Mouse (Mus musculus): ENCODE measurements around the gene Kif3a. TPM values are rescaled to one million over a fixed set of nuclear protein-coding genes. Genes with fewer than 3 reads are reported as not detected.

Kif3a gene
- polyA plus RNA-seq, 1 experiment from 2014 or later: 65.7 TPM

DNA sequence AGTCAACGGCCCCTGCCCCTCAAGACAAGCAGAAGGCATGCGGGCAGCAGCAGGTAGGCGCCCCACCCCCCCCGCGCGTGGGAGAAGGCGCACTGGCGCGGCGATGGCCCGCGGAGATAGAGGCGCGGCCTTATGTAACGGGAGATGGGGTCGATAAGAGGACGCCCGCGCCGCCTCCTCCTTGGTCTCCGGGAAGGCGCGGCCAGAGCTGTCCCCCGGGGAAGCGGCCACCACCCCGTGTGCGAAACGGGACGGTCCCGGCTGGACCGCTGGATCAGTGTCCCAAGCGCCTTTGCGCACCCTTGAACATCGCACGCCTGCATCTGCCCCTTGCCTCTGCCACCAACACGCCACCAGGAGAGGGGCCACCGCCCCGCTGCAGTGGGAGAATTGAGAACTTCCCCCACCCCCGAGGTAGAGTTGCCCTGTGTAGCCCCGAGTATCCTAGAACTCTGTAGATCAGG, 69.0 kb downstream of the Kif3a start:
- no peaks in the 10 kb centered on the region for H3K9me3 ChIP-seq
- peak overlapping the region; percentile 29 for H3K9ac ChIP-seq
- peak; percentile 61; the same call in 1 of the 2 replicates for ATAC-seq (ENCODE audit: borderline replicate concordance, extremely low read depth, low FRiP score, low TSS enrichment)
- peak overlapping the region; percentile 74 for H3K4me2 ChIP-seq
- H3K27me3 ChIP-seq: peaks cover 18% of the 10 kb centered on the region
- no peaks in the 10 kb centered on the region for H3K36me3 ChIP-seq
- WGBS: under 1% methylated on average over 40 of the region's 40 CpGs
- H3K4me1 ChIP-seq: peaks cover 13% of the 10 kb centered on the region
- peak overlapping the region; percentile 37 for H3K4me3 ChIP-seq
- H3K27ac ChIP-seq: no peak overlapping the region

DNA sequence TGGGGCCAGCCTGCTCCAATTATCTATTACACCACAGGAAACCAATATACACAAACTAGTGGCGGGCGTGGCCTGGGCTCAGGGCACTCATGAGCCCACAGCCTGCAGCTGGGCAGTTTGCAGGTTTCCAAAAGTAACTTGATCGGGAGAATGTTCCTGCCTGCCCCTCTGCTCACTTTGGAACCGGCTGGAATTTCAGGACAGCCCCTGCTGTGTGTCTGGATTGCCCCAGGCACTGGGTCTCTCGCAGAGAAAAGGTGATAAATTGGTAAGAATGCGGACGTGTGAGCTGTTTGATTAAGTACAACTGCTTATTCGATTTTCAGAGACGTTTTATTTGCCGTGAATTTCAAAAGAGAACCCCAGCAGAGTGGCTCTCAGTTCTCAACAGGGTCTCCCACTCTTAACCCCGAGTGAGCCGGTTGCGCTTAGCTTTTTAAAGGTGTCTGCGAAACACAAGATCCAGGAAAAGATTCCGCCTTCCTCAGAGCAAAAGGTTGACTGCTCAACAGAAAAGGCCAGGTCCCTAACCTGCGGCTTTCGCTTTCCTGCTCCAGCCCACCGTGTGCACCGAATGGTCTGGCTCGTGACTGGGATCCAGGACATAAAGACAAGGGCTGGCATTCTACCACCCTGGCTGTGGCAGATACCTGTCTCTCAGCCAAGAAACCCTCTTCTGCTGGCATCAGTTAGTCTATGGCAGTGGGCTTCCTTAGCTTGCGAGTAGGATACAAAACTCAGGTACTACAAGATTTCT, 70.0 kb downstream of the Kif3a start:
- Histone ChIP-seq H3K4me1 (peaks cover 13% of the 10 kb centered on the region), H3K27ac (no peak overlapping the region), H3K36me3 (no peaks in the 10 kb centered on the region), H3K9me3 (no peaks in the 10 kb centered on the region), H3K4me3 (no peak overlapping the region), H3K4me2 (0 out of 2 replicates have a peak overlapping the region, but pooled peaks have one; percentile 0), H3K27me3 (peaks cover 18% of the 10 kb centered on the region), H3K9ac (no peak overlapping the region)
- 20% methylated on average over 21 of the region's 21 CpGs for WGBS
- no peak for ATAC-seq (ENCODE audit: borderline replicate concordance, extremely low read depth, low FRiP score, low TSS enrichment)

DNA sequence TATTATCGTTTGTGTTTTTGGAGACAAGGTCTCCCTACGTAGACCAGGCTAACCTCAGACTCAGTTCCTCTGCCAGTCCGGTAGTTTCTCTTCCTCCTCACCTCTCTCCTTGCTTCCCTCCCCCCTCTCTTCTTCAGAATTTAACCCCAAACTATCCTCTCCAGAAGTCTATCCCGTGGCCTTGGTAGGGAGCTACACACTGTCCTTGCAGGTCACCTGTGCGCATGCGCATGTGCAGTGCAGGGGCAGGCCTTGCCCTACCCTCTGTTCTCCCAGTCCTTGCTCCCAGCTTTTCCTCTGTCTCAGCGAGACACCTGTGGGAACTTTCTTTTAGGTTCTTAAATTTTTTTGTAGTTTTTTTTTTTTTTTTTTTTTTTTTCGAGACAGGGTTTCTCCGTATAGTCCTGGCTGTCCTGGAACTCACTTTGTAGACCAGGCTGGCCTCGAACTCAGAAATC, 70.7 kb downstream of the Kif3a start:
- Histone ChIP-seq H3K4me2 (no peak overlapping the region), H3K4me3 (no peak overlapping the region), H3K36me3 (no peaks in the 10 kb centered on the region), H3K4me1 (peaks cover 13% of the 10 kb centered on the region), H3K9ac (no peak overlapping the region), H3K27me3 (peaks cover 18% of the 10 kb centered on the region), H3K9me3 (no peaks in the 10 kb centered on the region), H3K27ac (no peak overlapping the region)
- no peak for ATAC-seq (ENCODE audit: borderline replicate concordance, extremely low read depth, low FRiP score, low TSS enrichment)
- WGBS: 82% methylated on average over 10 of the region's 10 CpGs

DNA sequence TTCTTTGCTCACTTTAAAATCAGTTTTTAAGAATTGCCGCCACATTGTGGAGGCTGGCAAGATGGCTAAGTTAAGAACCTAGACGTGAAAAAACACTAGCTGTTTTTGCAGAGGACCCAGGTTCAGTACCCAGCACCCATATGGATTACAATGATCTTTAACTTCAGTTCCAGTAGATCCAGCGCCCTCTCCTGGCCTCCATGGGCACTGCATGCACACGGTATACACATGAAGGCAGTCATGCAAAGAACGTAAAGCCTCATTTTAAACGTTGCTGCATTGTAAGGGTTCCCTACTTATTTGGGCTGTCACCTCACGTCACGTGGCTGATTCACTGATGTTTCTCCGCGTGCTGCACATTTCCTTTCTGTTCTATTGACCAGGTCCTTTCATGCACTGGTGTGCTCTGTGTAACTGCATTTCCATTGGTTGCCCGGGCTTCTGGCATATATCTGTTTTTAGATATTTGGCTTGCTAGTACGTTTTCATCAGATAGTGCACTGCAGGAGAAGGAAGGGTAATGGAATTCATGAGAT, 75.6 kb downstream of the Kif3a start:
- peaks cover under 1% of the 10 kb centered on the region; the same call in 1 of the 2 replicates for H3K27me3 ChIP-seq
- no peak overlapping the region for H3K4me2 ChIP-seq
- H3K9ac ChIP-seq: no peak overlapping the region
- H3K27ac ChIP-seq: no peak overlapping the region
- no peak for ATAC-seq (ENCODE audit: borderline replicate concordance, extremely low read depth, low FRiP score, low TSS enrichment)
- no peaks in the 10 kb centered on the region for H3K9me3 ChIP-seq
- H3K4me3 ChIP-seq: no peak overlapping the region
- H3K4me1 ChIP-seq: no peaks in the 10 kb centered on the region
- no peaks in the 10 kb centered on the region for H3K36me3 ChIP-seq
- WGBS: 68% methylated on average over 12 of the region's 12 CpGs

DNA sequence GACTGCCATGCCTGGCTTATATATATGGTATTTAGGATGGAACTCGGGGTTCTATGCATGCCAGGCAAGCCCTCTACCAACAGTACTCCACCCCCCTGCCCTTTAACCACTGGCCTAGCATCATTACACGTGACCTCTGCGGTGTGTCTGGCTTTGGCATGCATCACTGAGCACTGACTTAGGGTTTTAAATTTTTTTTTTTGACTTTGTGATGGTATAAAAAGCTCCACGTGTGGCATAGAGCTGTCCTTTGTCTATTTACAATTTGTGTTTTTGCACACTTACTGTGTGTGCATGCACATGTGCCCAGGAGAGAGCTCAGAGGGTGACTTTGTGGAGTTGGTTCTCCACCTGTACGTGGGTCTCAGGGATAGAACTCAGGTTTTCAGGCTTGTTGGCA, 76.8 kb downstream of the Kif3a start:
- no peaks in the 10 kb centered on the region for H3K27me3 ChIP-seq
- no peak overlapping the region for H3K9ac ChIP-seq
- no peak for ATAC-seq (ENCODE audit: borderline replicate concordance, extremely low read depth, low FRiP score, low TSS enrichment)
- H3K27ac ChIP-seq: no peak overlapping the region
- H3K4me3 ChIP-seq: no peak overlapping the region
- H3K9me3 ChIP-seq: no peaks in the 10 kb centered on the region
- 65% methylated on average over 5 of the region's 5 CpGs for WGBS
- 0 out of 2 replicates have a peak, but pooled peaks cover 3% of the 10 kb centered on the region for H3K36me3 ChIP-seq
- H3K4me2 ChIP-seq: no peak overlapping the region
- H3K4me1 ChIP-seq: no peaks in the 10 kb centered on the region

DNA sequence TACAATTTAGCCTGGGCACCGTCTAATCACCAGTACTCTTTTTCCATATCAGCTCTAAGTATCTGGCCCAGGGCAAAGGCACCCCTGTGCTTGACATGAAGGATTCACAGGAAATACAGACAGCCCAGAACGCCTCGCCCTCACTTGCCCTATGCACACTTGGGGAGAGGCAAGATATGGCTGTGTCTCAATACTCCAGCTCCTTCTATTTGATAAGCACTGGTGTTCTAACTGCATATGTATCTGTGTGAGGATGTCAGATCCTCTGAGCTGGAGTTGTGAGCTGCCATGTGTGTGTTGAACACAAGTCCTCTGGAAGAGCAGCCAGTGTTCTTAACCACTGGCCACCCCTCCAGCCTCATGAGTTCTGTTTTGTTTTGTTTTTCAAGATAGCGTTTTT, 84.3 kb downstream of the Kif3a start:
- no peaks in the 10 kb centered on the region for H3K9me3 ChIP-seq
- H3K36me3 ChIP-seq: peaks cover 44% of the 10 kb centered on the region
- no peak overlapping the region for H3K4me3 ChIP-seq
- no peak overlapping the region for H3K27ac ChIP-seq
- no peaks in the 10 kb centered on the region for H3K27me3 ChIP-seq
- WGBS: 84% methylated on average over 4 of the region's 4 CpGs
- H3K4me2 ChIP-seq: no peak overlapping the region
- H3K4me1 ChIP-seq: no peaks in the 10 kb centered on the region
- ATAC-seq (ENCODE audit: borderline replicate concordance, extremely low read depth, low FRiP score, low TSS enrichment): no peak
- H3K9ac ChIP-seq: no peak overlapping the region

Other genes starting within 250 kb of the Kif3a start
- gene Zcchc10, start 242.7 kb upstream of the Kif3a start, polyA plus RNA-seq (2015; fragmentation: Nextera tagmentation; extraction: Ambion mirVana): 17.6 and 21.7 TPM in 2 replicates
- 51.1 and 53.4 TPM in 2 replicates for gene Aff4, start 216.5 kb upstream of the Kif3a start, polyA plus RNA-seq (2015; fragmentation: Nextera tagmentation; extraction: Ambion mirVana)
- 0.34 TPM in 1 of 2 replicates, not detected in the other for gene Leap2, start 144.2 kb upstream of the Kif3a start, polyA plus RNA-seq (2015; fragmentation: Nextera tagmentation; extraction: Ambion mirVana)
- 468 and 484 TPM in 2 replicates for gene Uqcrq, start 136.5 kb upstream of the Kif3a start, polyA plus RNA-seq (2015; fragmentation: Nextera tagmentation; extraction: Ambion mirVana)
- gene Gdf9, start 136.4 kb upstream of the Kif3a start, polyA plus RNA-seq (2015; fragmentation: Nextera tagmentation; extraction: Ambion mirVana): 1.7 TPM in 2 replicates
- not detected in 2 replicates for gene Gm10447, start 110.3 kb upstream of the Kif3a start, polyA plus RNA-seq (2015; fragmentation: Nextera tagmentation; extraction: Ambion mirVana)
- gene Shroom1, start 110.2 kb upstream of the Kif3a start, polyA plus RNA-seq (2015; fragmentation: Nextera tagmentation; extraction: Ambion mirVana): 1.8 and 2.4 TPM in 2 replicates
- not detected in 2 replicates for gene Gm9837, start 96.9 kb upstream of the Kif3a start, polyA plus RNA-seq (2015; fragmentation: Nextera tagmentation; extraction: Ambion mirVana)
- not detected in 2 replicates for gene Gm9945, start 87.2 kb upstream of the Kif3a start, polyA plus RNA-seq (2015; fragmentation: Nextera tagmentation; extraction: Ambion mirVana)
- 0.06 and 0.24 TPM in 2 replicates for gene Sowaha, start 87.1 kb upstream of the Kif3a start, polyA plus RNA-seq (2015; fragmentation: Nextera tagmentation; extraction: Ambion mirVana)
- gene Sept8, start 48.1 kb upstream of the Kif3a start, polyA plus RNA-seq (2015; fragmentation: Nextera tagmentation; extraction: Ambion mirVana): 24.3 and 25.1 TPM in 2 replicates
- 1.2 TPM in 2 replicates for gene Il4, start 51.3 kb downstream of the Kif3a start, polyA plus RNA-seq (2015; fragmentation: Nextera tagmentation; extraction: Ambion mirVana)
- gene Il13, start 67.3 kb downstream of the Kif3a start, polyA plus RNA-seq (2015; fragmentation: Nextera tagmentation; extraction: Ambion mirVana): 0.12 TPM in 1 of 2 replicates, not detected in the other
- 33.4 and 33.5 TPM in 2 replicates for gene Rad50, start 139.9 kb downstream of the Kif3a start, polyA plus RNA-seq (2015; fragmentation: Nextera tagmentation; extraction: Ambion mirVana)
- 0.15 TPM in 1 of 2 replicates, not detected in the other for gene Il5, start 153.4 kb downstream of the Kif3a start, polyA plus RNA-seq (2015; fragmentation: Nextera tagmentation; extraction: Ambion mirVana)
- 24.8 and 28.7 TPM in 2 replicates for gene Irf1, start 202.6 kb downstream of the Kif3a start, polyA plus RNA-seq (2015; fragmentation: Nextera tagmentation; extraction: Ambion mirVana)
- gene Gm17334, start 205.8 kb downstream of the Kif3a start, polyA plus RNA-seq (2015; fragmentation: Nextera tagmentation; extraction: Ambion mirVana): 0.22 and 0.36 TPM in 2 replicates